Mouse (Mus musculus): Measurements from ENCODE around the gene Tacc2.

The Tacc2 gene

DNA sequence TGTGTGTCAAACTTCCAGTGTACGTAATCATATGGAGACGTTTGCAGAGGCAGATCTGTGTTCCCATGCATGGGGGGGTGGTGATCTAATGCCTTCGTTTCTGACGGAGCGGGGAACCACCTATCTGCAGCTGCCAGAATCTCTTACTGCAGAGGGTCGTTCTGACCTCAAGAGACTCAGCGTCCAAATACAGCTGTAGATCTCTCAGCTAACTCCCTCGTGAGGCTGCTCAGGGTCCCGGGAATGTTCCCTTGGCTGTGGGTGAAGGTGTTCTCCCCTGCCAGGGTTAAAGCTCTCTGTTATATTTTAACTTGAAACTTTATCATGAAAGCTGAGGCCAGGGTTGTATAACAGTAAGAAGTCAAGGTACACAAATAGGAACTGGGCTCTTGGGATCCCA lies 131.7 kb downstream of the Tacc2 start:
- no peak for TF ChIP-seq GATA4 (IDR thresholded peaks at IDR 0.05; ENCODE audit: insufficient replicate concordance, low read length)

GRCm38 (mm10) chr7:130709372-130710274 lies 132.4 kb downstream of the Tacc2 start:
- TF ChIP-seq GATA4 (IDR thresholded peaks at IDR 0.05; ENCODE audit: insufficient replicate concordance, low read length): no peak

GRCm38 (mm10) chr7:130711851-130712250 lies 134.6 kb downstream of the Tacc2 start:
- no peak for TF ChIP-seq GATA4 (IDR thresholded peaks at IDR 0.05; ENCODE audit: insufficient replicate concordance, low read length)

- no peak for TF ChIP-seq GATA4 (IDR thresholded peaks at IDR 0.05; ENCODE audit: insufficient replicate concordance, low read length)
Measured at GRCm38 (mm10) chr7:130713319-130713718, 136.1 kb downstream of the Tacc2 start.

GRCm38 (mm10) chr7:130715467-130715866 lies 138.2 kb downstream of the Tacc2 start:
- no peak for TF ChIP-seq GATA4 (IDR thresholded peaks at IDR 0.05; ENCODE audit: insufficient replicate concordance, low read length)

- TF ChIP-seq GATA4 (IDR thresholded peaks at IDR 0.05; ENCODE audit: insufficient replicate concordance, low read length): no peak
Measured at GRCm38 (mm10) chr7:130716341-130716740, 139.1 kb downstream of the Tacc2 start.

DNA sequence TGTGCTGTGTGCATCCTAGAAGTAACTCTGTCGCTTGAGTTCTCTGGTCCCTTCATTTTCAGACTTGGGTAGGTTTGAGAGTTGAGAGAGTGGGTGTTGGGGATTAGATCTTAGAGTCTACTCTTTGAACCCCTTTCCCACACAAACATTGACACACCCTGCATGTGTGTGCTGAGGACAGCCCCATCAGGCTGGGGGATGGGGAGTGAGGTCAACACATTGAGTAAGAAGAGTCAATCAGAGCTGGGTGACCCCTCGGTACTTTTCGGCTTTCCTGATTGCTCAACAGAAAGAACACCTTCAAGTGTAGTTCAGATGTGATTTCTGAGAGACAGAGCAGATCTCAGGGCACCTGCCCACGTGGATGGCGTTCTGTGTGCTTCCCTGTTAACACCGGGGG lies 139.8 kb downstream of the Tacc2 start:
- no peak for TF ChIP-seq GATA4 (IDR thresholded peaks at IDR 0.05; ENCODE audit: insufficient replicate concordance, low read length)

DNA sequence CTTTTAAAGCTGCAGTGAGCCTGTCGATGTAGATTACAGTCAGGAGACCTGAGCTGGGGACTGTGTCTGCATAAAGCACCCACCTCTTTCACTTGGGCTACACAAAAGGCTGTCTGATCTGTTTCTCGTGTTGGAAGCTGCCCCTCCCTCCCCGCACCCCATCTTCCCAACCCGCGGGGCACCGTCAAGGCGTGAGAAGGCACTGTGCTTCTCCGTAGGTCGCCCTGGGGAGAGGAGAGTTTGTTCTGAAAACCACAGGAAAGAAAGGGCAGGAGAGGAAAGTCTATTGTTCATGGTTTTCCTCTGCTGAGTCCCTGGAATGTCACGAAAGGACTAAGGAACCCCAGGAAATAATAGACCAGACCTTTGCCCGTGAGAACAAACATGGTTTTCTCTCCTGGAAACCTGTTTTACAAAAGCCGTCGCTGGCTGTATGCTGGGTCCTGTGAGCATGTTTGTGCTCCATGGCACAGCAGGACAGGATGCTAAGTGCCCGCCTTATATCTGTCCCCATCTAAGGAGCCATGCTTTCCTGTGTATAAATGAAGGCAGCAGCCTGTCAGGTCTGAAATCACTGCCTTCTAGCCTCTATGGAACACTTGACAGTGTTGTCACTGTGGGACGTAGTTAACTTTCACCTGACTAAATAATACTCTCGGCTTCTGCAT lies 142.8 kb downstream of the Tacc2 start:
- no peak for TF ChIP-seq GATA4 (IDR thresholded peaks at IDR 0.05; ENCODE audit: insufficient replicate concordance, low read length)

DNA sequence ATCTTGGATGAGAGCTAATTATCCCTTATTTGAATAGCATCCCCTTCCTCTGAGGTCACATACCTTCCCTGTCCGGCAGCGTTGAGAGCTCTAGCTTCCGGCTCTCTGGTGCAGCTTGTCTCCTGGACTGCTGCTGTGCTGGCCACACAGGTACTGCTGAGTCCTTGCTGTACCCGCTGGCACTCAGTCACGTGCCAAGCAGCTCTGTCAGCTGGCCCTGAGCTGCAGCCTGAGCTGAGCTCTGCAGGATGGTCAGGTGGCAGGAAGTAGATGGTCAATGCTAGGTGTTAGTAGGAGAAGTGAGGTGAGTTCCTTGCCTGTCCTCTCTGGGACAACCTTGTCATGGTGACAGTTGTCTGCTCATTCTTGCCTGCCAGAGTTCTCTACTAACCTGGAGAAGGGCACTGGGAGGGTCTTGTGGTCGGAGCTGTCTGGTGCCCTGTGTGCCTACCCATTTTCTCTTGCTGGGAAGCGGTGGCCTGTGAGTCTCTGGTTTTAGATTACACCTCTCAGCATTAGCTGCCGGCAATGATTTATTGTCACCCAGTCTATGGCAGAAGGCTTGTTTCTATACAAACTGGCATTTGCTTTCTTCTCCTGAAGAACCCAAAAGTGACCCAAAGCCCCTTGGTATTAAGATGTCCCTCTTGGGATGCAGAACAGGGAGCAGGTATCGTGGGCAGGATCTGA lies 143.6 kb downstream of the Tacc2 start:
- no peak for TF ChIP-seq GATA4 (IDR thresholded peaks at IDR 0.05; ENCODE audit: insufficient replicate concordance, low read length)

DNA sequence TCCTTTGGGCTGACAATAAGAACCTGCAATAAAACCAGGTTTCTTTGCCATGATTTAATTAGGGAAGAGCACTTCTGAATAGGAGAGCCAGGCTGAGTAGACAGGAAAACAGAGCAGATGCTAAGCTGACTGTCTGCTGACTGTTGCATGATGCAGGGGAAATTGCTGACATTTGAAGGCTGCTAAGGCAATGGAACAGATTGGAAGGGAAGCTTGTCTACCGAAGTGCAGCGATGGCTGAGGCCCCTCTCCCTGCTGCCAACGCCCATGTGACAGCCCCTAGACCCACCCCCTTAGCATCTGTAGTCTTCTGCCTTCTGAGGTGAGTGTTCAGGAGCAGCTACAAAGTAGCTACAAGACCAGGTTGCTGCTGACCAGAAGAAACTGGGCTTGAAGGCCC lies 148.9 kb downstream of the Tacc2 start:
- TF ChIP-seq GATA4 (IDR thresholded peaks at IDR 0.05; ENCODE audit: insufficient replicate concordance, low read length): no peak

DNA sequence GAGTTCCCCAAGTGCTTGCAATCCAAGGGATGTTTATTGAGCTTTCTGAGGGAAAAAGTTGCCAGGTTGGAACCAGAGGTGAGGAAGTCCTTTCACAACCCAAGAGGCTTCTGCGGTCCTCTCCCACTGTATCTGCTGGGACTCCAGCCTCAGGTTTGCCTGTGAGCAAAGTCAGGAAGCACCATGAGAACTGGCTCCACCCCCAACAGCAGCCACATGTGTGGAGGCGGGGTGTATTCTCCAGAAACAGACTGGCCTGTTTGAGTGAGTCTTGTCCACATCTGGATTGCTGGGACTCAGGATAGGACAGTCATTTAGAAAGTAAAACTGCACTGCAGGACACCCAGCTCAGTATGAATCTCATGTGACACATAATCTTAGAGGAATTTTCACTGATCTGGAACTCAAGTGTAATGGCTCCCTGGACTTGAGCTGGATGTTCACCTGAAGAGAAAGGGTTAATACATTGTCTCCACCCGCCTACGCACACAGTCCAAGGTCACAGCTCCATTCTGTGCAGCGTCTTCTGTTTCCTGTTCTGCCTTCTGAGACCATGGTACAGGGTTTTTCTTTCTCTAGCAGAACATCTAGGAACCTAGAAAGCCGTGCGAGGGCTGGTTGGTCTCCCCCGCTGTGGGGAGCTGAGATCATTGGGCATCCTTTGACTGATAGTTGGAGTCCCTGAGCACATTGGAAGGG lies 149.6 kb downstream of the Tacc2 start:
- no peak for TF ChIP-seq GATA4 (IDR thresholded peaks at IDR 0.05; ENCODE audit: insufficient replicate concordance, low read length)

GRCm38 (mm10) chr7:130727560-130727959 lies 150.3 kb downstream of the Tacc2 start:
- TF ChIP-seq GATA4 (IDR thresholded peaks at IDR 0.05; ENCODE audit: insufficient replicate concordance, low read length): no peak

GRCm38 (mm10) chr7:130731792-130732191 lies 154.6 kb downstream of the Tacc2 start:
- no peak for TF ChIP-seq GATA4 (IDR thresholded peaks at IDR 0.05; ENCODE audit: insufficient replicate concordance, low read length)

GRCm38 (mm10) chr7:130732908-130733307 lies 155.7 kb downstream of the Tacc2 start:
- no peak for TF ChIP-seq GATA4 (IDR thresholded peaks at IDR 0.05; ENCODE audit: insufficient replicate concordance, low read length)

- TF ChIP-seq GATA4 (IDR thresholded peaks at IDR 0.05; ENCODE audit: insufficient replicate concordance, low read length): no peak
Measured at GRCm38 (mm10) chr7:130733423-130733822, 156.2 kb downstream of the Tacc2 start.

Measured in liver, adult (tissue).